Mouse (Mus musculus) heart, embryonic 13.5 days (tissue): ENCODE measurements at regions not wholly inside any gene's neighbourhood (a gene's known extent, or its start where the extent isn't known, plus 50 kb on each side); places are given as distances from the start of the nearest gene placed in this dataset.

Experiments used
- ATAC-seq: fragments of 200-750 bp; cut with Nextera tagmentation; 2 replicates; pipeline ENCODE4 v1.8.0; 2017; ENCODE audit warnings: moderate TSS enrichment; ENCODE audit not compliant: insufficient number of reproducible peaks, low FRiP score, low TSS enrichment; ENCODE audit errors: extremely low read depth
- H3K27ac ChIP-seq: fragments of 300-500 bp; sonication (generic); replicated peaks from 2 replicates; pipeline ENCODE4 v1.5.1; 2015; ENCODE audit warnings: moderate library complexity, mild to moderate bottlenecking, inconsistent platforms
- H3K27me3 ChIP-seq: fragments of 300-500 bp; sonication (generic); replicated peaks from 2 replicates; pipeline ENCODE4 v1.6.1; 2015; ENCODE audit warnings: mild to moderate bottlenecking, inconsistent platforms
- H3K36me3 ChIP-seq: fragments of 300-500 bp; sonication (generic); 2 replicates; pipeline ENCODE4 v1.6.1; 2015; ENCODE audit warnings: mild to moderate bottlenecking, inconsistent platforms
- H3K4me1 ChIP-seq: fragments of 300-500 bp; sonication (generic); 2 replicates; pipeline ENCODE4 v1.6.1; 2015; ENCODE audit warnings: inconsistent platforms
- H3K4me2 ChIP-seq: fragments of 300-500 bp; sonication (generic); 2 replicates; pipeline ENCODE4 v1.6.1; 2015; ENCODE audit warnings: inconsistent platforms, mild to moderate bottlenecking, moderate library complexity
- H3K4me3 ChIP-seq: fragments of 300-500 bp; sonication (generic); 2 replicates; pipeline ENCODE4 v1.5.1; 2015; ENCODE audit warnings: moderate library complexity, mild to moderate bottlenecking, inconsistent platforms
- H3K9ac ChIP-seq: fragments of 300-500 bp; sonication (generic); 2 replicates; pipeline ENCODE4 v1.6.1; 2015; ENCODE audit warnings: inconsistent platforms, mild to moderate bottlenecking, moderate library complexity
- H3K9me3 ChIP-seq: fragments of 300-500 bp; sonication (generic); 2 replicates; pipeline ENCODE4 v1.6.1; 2016; ENCODE audit warnings: inconsistent platforms
- WGBS: fragments of 180-500 bp; shearing (Covaris S2); methylation state at CpG from one replicate; pipeline ENCODE4 v1.1.7; 2015; ENCODE audit warnings: mixed read lengths; 5-methylcytosine and 5-hydroxymethylcytosine counted together

DNA sequence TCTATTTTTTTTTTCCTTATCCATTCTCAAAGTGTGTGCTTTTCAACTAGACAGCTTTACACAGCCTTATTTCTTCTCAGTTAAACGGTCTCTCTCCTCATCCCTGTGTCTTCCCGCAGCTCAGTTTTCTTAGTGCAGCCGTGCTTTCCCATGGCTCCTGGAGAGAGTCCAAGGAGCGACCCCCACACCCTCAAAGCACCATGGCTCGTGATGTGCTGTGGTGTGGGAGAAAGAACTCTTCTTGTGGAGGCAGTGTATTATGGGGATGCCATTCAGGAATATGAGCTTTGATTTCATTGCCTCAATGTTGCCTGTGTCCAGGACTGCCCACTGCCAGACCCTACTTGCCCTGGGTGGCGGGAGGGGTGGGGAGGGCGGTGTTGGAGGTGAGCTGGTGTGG lies 576.1 kb downstream of the Tmem182 start:
- WGBS = 66% methylated on average over 7 of the region's 7 CpGs

DNA sequence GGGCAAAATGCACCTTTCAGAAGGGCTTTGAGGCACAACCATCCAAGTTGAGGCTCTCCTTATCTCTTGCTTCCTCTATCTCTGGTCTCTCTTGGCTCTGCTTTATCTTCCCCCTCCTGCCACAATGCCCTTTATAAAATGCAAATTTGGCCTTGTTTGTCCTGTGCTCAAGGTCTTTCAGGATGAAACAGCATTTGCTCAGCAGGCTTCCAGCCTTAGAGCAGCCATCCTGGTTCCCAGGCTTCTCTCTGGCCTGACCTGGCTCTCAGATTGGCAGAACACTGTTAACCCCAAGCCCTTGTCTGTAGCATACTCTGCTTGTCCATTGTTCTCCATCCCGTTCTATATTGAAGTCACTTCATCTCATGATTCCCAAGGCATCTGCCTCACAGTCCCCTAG lies 579.3 kb downstream of the Tmem182 start:
- H3K27ac ChIP-seq = no peak overlapping the region
- ATAC-seq = no peak
- 32% methylated on average over 1 of the region's 1 CpGs for WGBS
- H3K9me3 ChIP-seq = no peaks in the 10 kb centered on the region
- no peaks in the 10 kb centered on the region for H3K27me3 ChIP-seq
- peaks cover 35% of the 10 kb centered on the region for H3K4me1 ChIP-seq
- H3K9ac ChIP-seq = no peak overlapping the region
- H3K4me2 ChIP-seq = no peak overlapping the region
- H3K4me3 ChIP-seq = no peak overlapping the region
- no peaks in the 10 kb centered on the region for H3K36me3 ChIP-seq

More for the DNA sequence above, 576.1 kb downstream of the Tmem182 start:
- ATAC-seq = no peak
- H3K4me3 ChIP-seq = no peak overlapping the region
- peaks cover 25% of the 10 kb centered on the region for H3K4me1 ChIP-seq
- H3K4me2 ChIP-seq = no peak overlapping the region
- no peak overlapping the region for H3K9ac ChIP-seq
- no peaks in the 10 kb centered on the region for H3K36me3 ChIP-seq
- H3K9me3 ChIP-seq = no peaks in the 10 kb centered on the region
- no peak overlapping the region for H3K27ac ChIP-seq
- H3K27me3 ChIP-seq = no peaks in the 10 kb centered on the region

DNA sequence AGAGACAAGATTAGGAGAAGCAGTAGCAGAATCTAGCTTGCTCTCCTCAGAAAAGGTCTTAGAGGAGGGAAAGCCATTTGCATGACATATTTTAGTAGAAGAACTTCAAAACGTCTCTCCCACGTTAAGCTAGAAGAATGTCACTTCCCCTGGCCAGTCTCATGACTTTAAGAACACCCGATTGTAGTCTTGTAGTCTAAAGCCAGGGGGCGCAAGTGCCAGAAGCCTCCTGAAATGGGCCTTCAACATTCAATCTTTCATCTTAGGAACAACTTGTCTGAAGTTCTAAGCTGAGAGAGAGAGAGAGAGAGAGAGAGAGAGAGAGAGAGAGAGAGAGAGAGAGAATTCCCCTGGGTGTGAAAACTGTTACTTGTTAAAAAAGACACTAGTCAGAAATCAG lies 581.0 kb downstream of the Tmem182 start:
- 44% methylated on average over 4 of the region's 4 CpGs for WGBS
- Histone ChIP-seq H3K36me3 (no peaks in the 10 kb centered on the region), H3K27me3 (no peaks in the 10 kb centered on the region), H3K27ac (no peak overlapping the region), H3K4me2 (no peak overlapping the region), H3K4me1 (peaks cover 34% of the 10 kb centered on the region), H3K9ac (no peak overlapping the region), H3K4me3 (no peak overlapping the region), H3K9me3 (no peaks in the 10 kb centered on the region)
- no peak for ATAC-seq

DNA sequence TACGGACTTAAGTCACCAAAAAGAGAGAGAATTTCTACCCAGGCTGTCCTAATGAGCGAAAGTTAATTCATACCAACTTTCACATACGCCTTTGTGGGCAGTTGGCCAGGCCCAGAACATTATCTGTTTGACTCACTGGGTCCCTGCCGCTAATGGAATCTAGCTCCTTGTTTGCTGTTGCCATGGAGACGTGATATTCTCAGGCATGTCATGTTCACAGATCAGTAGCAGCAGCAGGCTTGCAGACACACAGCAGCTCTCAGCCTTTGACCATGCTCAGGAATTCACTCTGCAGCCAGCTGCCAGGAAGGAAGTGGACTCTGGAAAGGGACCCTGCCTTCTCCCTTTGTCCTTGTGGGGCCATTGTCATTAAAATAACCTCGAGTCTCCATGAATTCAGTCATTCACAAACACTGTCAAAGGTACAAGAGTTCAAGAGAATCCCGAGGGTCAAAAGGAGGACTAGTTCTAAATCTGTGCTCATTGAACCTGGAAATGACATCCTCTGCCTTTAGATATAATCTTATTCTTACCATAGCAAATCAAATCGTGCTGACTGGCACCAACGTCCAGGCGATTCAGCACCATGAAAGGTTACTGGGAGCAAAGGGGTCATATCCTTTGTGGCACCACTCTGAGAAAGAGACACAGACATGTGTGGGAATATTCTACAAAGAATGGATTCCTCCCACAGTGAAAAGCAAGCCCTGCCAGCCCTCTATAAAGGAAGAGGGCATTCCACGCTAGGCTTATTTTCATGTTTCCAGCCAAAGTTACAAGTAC lies 584.9 kb downstream of the Tmem182 start:
- ATAC-seq = peak; percentile 89
- H3K9me3 ChIP-seq = no peaks in the 10 kb centered on the region
- no peaks in the 10 kb centered on the region for H3K36me3 ChIP-seq
- no peak overlapping the region for H3K9ac ChIP-seq
- H3K4me2 ChIP-seq = peak overlapping the region; percentile 37
- no peak overlapping the region for H3K4me3 ChIP-seq
- 12% methylated on average over 11 of the region's 11 CpGs for WGBS
- H3K27ac ChIP-seq = peak overlapping the region; percentile 85
- H3K4me1 ChIP-seq = peaks cover 24% of the 10 kb centered on the region
- H3K27me3 ChIP-seq = no peaks in the 10 kb centered on the region

DNA sequence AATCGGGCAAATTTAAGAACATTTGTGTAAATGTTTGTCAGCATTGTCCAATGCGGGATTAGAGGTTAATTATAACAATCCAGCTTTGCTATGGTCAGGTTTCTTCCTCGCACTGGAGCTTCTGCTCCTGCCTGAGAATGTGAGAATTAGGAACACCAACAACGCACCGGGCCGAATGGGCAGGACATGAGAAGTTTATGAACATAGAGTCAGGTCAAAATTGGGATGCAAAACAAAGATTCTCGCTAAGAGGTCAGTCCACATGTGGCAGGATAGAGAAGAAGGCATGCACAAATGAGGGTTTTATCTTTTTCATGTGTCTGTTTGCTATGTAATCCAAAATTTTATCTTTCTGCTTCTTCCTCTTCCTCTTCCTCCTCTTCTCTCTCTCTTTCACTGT lies 585.7 kb downstream of the Tmem182 start:
- Histone ChIP-seq H3K9me3 (no peaks in the 10 kb centered on the region), H3K9ac (no peak overlapping the region), H3K36me3 (no peaks in the 10 kb centered on the region), H3K4me3 (no peak overlapping the region), H3K4me1 (peaks cover 24% of the 10 kb centered on the region), H3K27ac (peak overlapping the region; percentile 85; the same call in 1 of the 2 replicates), H3K27me3 (no peaks in the 10 kb centered on the region), H3K4me2 (no peak overlapping the region)
- ATAC-seq = no peak
- WGBS = 82% methylated on average over 7 of the region's 7 CpGs

DNA sequence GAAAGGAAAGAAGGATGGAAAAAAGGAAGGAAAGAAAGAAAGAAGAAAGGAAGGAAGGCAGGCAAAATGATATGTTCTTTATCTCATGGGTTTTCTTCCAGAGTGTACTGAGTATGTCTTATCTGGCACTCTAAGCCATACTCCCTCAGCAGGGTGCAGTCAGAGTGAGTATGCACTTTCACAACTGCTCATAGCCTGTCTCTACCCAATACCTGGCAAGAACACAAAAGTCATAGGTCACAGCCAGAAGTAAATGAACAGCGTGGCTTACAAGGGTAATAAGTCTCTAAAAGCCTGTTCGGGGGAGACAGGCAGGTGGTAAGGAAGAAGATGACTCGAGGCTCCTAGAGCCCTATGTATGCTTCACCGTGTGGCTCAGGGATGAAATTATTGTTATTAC lies 587.9 kb downstream of the Tmem182 start:
- Histone ChIP-seq H3K4me2 (no peak overlapping the region), H3K9me3 (no peaks in the 10 kb centered on the region), H3K36me3 (no peaks in the 10 kb centered on the region), H3K9ac (no peak overlapping the region), H3K4me1 (peaks cover 20% of the 10 kb centered on the region), H3K27ac (no peak overlapping the region), H3K4me3 (no peak overlapping the region), H3K27me3 (no peaks in the 10 kb centered on the region)
- no peak for ATAC-seq
- 58% methylated on average over 4 of the region's 4 CpGs for WGBS

DNA sequence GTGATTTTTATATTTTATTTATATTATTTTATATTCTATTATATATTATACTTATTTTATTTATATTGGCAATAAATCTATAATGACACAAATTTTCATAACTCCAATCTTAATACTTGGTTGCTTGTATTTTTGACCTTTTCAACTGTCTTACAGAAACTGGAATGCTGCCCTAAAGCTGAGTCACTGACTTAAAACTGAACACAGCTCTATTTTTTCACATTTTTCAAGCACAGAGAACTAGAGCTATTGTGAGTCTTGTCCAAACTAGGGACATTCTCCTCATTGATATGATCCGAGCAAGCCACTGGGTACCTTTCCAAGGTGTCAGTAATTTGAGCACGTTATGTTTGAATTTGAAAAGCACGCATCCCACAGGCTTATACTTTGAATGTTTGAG lies 589.7 kb downstream of the Tmem182 start:
- no peak overlapping the region for H3K4me2 ChIP-seq
- WGBS = 81% methylated on average over 3 of the region's 3 CpGs
- no peak overlapping the region for H3K27ac ChIP-seq
- H3K27me3 ChIP-seq = no peaks in the 10 kb centered on the region
- no peak overlapping the region for H3K9ac ChIP-seq
- peaks cover 9% of the 10 kb centered on the region for H3K4me1 ChIP-seq
- no peaks in the 10 kb centered on the region for H3K36me3 ChIP-seq
- no peak for ATAC-seq
- no peak overlapping the region for H3K4me3 ChIP-seq
- H3K9me3 ChIP-seq = no peaks in the 10 kb centered on the region

DNA sequence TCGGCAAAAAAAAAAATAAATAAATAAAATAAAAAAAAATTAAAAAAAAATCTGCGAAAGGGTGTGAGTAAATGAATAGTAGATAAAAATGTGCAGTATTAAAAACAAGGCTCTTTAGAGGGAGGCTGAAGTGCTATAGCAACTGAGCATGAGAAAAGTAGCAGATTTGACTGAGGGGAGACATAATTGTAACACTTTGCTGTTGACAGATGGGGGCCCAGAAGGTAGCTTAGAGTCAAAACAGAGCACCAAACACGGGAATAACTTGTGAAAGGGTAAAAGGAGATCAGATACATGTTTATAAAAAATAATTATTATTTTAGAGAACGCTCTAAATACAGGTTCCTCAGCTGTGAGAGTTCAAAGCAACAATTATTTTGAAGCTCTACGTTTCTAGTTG lies 605.1 kb downstream of the Tmem182 start:
- no peak for ATAC-seq
- WGBS = 77% methylated on average over 5 of the region's 5 CpGs
- H3K27me3 ChIP-seq = no peaks in the 10 kb centered on the region
- H3K4me3 ChIP-seq = no peak overlapping the region
- no peaks in the 10 kb centered on the region for H3K9me3 ChIP-seq
- no peak overlapping the region for H3K27ac ChIP-seq
- H3K4me1 ChIP-seq = no peaks in the 10 kb centered on the region
- no peaks in the 10 kb centered on the region for H3K36me3 ChIP-seq
- no peak overlapping the region for H3K9ac ChIP-seq
- H3K4me2 ChIP-seq = no peak overlapping the region

DNA sequence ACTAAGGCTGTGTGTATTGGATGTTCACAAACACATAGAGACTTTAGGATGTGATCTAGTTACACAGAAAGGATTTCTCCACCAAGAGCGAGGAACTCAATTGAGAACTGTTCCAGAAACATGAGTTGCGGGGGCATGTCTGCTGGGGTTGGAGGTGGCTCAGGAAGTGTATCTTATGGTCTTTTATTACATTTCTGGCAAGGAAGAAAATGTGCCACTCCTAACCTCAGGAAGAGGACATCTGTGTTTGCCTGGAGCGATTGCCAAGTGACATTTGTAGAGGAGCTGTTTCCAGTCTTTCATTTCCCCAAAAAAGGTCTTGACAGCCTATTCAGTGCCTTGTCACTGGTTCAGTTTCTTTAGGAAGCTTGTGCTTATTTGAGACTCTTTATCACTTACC lies 606.2 kb downstream of the Tmem182 start:
- H3K4me1 ChIP-seq = no peaks in the 10 kb centered on the region
- H3K9ac ChIP-seq = no peak overlapping the region
- no peaks in the 10 kb centered on the region for H3K9me3 ChIP-seq
- no peak for ATAC-seq
- no peaks in the 10 kb centered on the region for H3K36me3 ChIP-seq
- H3K27ac ChIP-seq = no peak overlapping the region
- H3K27me3 ChIP-seq = no peaks in the 10 kb centered on the region
- no peak overlapping the region for H3K4me2 ChIP-seq
- 83% methylated on average over 3 of the region's 3 CpGs for WGBS
- H3K4me3 ChIP-seq = no peak overlapping the region

DNA sequence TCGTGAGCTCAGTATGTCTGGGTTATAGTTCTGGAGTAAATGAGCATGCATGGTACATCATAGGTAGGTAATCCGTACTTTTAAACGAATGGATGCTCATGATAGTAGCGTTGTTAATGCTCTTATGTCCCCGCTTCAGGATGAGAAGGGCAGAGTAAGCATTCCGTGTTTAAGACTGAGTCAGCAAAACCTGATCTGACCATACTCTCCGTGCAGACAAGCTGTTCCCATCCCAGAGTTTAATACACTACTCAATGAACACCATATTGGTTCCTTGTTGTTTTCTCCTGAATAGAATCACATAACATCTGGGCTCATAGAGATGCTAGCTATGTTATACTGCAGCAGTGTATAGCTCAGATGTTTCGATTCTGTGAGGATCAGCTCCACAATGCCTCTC lies 606.7 kb downstream of the Tmem182 start:
- H3K9ac ChIP-seq = no peak overlapping the region
- no peak overlapping the region for H3K4me3 ChIP-seq
- no peaks in the 10 kb centered on the region for H3K4me1 ChIP-seq
- H3K36me3 ChIP-seq = no peaks in the 10 kb centered on the region
- no peak overlapping the region for H3K27ac ChIP-seq
- ATAC-seq = no peak
- H3K27me3 ChIP-seq = no peaks in the 10 kb centered on the region
- no peak overlapping the region for H3K4me2 ChIP-seq
- WGBS = 79% methylated on average over 8 of the region's 8 CpGs
- no peaks in the 10 kb centered on the region for H3K9me3 ChIP-seq

DNA sequence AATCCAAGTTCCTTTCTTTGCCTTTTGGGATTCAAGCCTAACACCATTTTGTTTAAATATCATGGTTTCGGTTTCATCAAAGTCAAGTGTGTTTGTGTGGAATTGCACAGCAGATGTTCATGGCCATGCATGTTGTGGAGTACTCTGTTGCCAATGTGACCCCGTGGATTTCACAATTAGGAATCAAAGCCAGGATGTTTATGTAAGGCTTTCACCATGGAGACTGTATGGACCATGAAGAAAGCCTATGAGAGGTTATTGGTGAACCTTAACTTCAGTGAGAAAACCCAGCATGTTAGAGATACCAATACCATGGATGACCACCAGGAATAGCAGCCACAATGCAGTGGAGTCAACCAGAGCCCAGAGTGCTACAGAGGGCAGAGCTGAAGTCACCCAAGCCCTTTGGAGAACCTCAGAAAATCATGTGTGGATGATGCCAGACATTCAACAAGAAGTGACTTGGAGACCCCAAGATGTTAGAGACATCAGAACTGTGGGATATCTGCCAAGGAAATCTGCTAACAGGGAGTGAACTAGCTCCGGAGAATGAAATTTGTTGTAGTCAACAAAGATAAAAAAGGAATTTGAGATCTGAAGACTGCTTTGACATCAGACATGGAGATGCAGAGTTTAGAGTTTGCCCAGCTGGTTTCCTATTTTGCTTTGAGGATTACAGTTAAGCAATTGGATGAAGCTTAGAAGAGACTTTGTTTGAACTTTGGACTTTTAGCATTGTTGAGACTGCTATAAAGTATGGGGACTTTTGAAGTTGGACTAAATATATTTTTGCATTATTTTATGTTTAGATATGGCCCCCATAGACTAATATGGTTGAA lies 615.3 kb downstream of the Tmem182 start:
- no peaks in the 10 kb centered on the region for H3K36me3 ChIP-seq
- no peaks in the 10 kb centered on the region for H3K27me3 ChIP-seq
- H3K4me3 ChIP-seq = no peak overlapping the region
- H3K9me3 ChIP-seq = no peaks in the 10 kb centered on the region
- H3K27ac ChIP-seq = no peak overlapping the region
- H3K9ac ChIP-seq = no peak overlapping the region
- no peak for ATAC-seq
- WGBS = 68% methylated on average over 3 of the region's 3 CpGs
- H3K4me1 ChIP-seq = no peaks in the 10 kb centered on the region
- H3K4me2 ChIP-seq = no peak overlapping the region

DNA sequence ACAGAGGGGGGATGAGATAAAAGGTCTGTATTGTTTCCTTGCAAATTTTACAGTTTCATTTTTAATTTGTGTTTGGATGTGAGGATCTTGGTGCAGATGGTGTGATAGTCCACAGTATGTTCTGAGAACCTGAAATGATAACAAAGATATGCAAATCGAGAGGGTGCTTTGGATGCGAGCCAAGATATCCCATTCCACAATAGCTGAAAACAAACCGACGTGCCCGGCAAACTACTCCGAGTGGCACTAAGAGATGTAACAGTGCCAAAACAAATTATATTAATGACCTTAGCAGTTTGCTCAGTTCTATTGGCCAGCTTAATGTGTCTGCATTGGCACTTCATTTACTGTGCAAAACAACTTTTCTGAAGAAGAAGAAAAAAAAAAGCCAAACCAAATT lies 622.5 kb downstream of the Tmem182 start:
- WGBS = 44% methylated on average over 6 of the region's 6 CpGs
- Histone ChIP-seq H3K27me3 (no peaks in the 10 kb centered on the region), H3K27ac (no peak overlapping the region), H3K4me1 (peaks cover 13% of the 10 kb centered on the region), H3K4me2 (peak overlapping the region; percentile 30), H3K4me3 (no peak overlapping the region), H3K36me3 (no peaks in the 10 kb centered on the region), H3K9ac (no peak overlapping the region), H3K9me3 (no peaks in the 10 kb centered on the region)
- no peak for ATAC-seq
